Mouse (Mus musculus) left cerebral cortex, postnatal 14 days (tissue): Measurements from ENCODE around the gene Med25. TPM values are rescaled to one million over a fixed set of nuclear protein-coding genes. Genes with fewer than 3 reads are reported as not detected.

Experiments used
- DNase-seq, 2 experiments: peaks; one replicate each; pipeline ENCODE4 v3.0.0; 2021 to 2022; ENCODE audit warnings: low spot score in 2 of 2, mixed read lengths in 1 of 2
- intact Hi-C: fragments of 180-260 bp; cut with DNase I; formaldehyde crosslinking; loops from one replicate; pipeline ENCODE4 v1.15.1; 2025
- total RNA-seq, 2 experiments: library from RNA; stranded (reverse); gene quantifications; 2 replicates each; pipeline ENCODE4 v1.2.3; 2021

Med25 gene
- total RNA-seq, 2 experiments from 2014 or later = 92.5 to 103 TPM

- intact Hi-C loops = no loop called here
- DNase-seq = no peak
Observed at GRCm38 (mm10) chr7:44852259-44853027, 40.1 kb downstream of the Med25 start.

DNA sequence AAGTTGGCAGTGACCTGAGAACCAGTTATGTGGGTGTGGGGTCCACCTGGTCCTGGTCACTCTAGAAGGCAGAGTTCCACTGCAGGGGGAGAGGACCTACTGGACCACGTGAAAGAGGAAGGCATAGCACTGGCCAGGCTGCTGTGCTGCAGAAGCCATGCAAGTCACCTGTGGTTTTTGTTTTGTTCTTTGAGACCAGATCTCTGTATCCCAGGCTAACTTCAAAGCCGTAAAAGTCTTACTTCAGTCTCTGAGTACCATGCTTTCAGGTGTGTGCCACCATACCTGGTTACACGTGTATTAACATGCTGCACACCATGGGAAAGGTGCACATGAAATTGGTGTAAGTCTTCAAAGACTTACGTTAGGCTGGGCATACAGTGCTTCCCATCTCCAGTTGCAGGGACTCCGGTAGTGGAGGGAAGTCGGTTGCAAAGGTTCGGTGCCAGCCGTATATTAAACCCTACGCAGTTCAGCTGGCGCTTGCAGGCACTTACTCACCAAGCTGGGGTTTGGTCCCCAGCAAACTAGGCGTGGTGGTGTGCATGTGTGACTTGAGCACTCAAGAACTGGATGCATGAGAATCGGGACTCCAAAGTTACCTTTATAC is 40.8 kb downstream of the Med25 start:
- intact Hi-C loops = no loop called here
- no peak for DNase-seq

DNA sequence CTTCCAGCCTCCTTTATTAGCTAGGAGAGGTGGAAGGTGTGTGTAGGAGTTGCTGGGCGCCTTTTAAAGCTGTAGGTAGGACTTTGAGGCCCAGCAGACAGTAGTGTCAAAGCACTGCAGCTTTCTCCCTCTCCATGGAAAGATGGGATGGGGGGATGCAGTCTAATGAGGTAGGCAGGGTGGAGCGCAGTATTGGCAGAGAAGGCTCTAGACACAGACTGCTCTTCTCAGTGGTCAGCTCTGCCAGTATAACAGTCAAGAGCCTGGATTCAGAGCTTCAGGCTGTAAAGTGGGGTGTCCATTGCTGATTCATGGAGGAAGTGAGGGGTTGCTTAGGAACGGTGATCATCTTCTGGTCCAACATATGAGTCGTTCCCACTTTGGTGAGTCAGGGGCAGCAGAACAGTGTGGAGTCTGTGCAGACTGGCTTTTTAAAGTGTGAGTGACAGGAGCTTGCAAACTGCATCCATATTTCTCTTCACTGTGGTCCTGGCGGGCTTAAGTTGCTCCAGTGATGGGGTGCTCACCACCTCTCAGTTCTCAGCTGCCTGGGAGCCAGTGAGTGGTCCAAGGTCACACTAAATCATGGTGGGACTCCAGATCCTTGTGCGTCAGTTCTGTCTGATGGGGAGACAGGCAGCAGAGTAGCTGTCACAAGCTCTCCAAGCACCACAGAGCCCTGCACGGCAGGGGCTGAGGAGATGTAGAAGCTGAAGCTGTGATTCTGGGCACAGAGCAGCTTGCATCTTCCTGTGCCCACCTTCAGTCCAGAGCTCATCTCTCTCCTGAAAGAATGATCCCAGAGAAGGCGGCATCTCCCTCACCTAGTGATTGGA is 41.5 kb downstream of the Med25 start:
- intact Hi-C loops = no loop called here
- no peak for DNase-seq

DNA sequence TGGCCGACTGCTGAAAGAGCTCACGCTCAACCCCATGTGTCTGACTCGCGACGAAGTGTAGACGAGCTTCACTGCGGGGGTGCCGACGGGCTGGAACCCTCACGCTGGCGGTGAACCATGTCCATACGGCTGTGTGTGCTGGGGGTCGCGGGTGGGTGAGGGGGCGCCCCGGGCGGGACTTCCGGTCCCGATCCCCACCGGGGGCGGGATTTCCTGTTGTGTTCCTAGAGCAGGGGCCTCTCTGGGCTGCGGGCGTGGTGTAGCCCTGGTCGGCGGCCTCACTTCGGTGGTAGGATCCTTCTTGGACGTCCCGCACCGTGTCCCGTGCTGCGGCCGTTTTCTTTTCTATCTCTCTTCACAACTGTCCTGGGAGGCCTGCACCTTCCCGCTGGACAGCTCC is 42.4 kb downstream of the Med25 start:
- DNase-seq = peak; percentile 72 to 77
- intact Hi-C loops = no loop called here

DNA sequence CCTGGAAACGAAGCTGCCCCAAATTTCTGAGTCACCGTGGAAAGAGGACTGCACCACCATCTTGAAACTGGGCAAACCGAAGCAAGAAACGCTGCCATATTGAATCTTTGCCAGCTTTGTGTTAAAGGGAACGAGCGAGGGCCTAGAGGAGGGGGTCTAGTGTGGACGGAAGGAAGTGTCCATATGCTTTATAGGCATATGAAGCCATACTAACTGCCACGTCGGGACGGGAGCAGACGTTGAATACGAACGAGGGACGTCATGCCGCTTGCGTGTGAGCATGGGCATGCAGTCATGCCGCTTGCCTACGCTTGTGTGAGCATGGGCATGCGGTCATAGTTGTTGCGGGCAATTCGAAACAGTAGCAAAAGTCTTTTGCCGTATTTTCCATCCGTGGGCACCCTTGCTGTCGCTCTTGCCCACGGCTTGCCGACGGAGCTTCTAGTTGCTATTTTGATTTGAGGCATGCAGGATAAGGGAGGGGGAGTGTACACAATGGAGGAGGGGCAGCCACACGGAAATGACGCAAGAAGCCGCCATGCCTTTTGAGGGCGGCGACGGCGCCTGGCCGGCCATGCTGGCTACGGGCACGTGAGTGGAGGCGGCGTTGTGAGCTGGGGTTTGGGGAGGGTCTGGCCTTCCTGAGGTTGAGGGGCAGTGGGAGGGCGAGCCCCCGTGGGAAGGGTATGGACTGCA is 42.9 kb downstream of the Med25 start:
- intact Hi-C loops = no loop called here
- DNase-seq = peak; percentile 91 to 95

DNA sequence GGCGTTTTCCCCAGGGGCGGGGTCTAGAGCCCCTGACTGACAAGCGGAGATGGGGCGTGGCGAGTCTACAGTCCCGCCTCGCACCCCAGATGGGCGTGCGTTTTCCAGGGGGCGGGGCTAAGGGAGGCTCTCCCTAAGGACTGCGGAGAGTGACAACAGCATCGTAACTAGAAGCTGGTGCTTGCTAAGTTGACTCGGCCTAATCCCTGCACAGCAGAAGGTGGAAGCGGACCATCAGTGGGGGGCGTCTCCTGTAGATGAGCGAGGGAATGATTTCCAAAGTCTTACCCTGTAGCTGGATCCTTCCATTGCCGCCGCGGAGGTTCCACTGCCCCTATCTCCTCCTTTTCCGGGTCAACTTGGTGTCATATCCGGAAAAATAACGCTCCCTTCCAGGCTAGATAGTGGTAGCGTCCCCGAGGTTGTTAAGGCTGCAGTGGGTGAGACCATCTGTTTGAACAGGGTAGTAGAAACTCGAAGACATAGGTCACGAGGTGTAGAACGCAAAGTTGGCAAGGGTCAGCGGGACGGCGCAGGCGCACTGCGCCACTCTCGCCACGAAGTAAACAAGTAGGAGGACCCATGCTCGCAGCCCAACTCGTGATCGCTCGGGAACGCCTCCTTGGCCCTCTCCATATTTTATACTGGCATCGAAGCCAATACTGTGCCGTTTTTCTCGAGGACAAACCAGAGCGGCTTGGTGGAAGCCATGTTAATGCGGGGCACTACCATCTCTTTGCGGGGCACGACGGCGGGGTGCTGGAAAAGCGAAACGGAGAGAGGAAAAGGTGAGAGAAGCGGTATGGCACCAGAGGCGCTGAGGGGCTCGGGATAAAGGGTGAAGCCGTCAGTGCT is 43.7 kb downstream of the Med25 start, which contains the start of the genes Akt1s1 and Tbc1d17:
TSS of gene Akt1s1 (plus strand) at position 431 of the 855 bp plus-strand sequence.
TSS of gene Tbc1d17 (minus strand) at position 519 of the 855 bp plus-strand sequence.
- DNase-seq = peak; percentile 99 to 100
- intact Hi-C loops = no loop called here

DNA sequence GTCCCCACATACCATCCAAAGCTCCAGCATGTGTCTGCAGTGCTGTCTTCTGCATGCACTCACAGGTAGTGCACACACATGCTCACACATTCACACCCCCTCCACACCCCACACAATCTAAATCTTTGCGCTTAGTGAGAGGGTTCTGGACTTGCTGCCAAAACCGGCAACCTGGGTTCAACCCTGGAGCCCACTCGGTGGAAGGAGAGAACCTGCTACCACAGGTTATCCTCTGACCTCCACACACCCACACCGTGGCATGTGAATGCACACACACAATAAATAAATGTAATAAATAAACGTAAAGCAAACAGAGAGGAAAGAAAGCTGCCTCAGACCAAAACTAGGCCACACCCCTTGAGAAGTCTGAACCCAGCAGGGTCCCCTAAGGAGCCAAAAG is 44.7 kb downstream of the Med25 start:
- no peak for DNase-seq
- intact Hi-C loops = no loop called here

GRCm38 (mm10) chr7:44846804-44847203 is 45.7 kb downstream of the Med25 start:
- DNase-seq = no peak
- intact Hi-C loops = no loop called here

GRCm38 (mm10) chr7:44845006-44845405 is 47.5 kb downstream of the Med25 start:
- no peak for DNase-seq
- intact Hi-C loops = no loop called here

GRCm38 (mm10) chr7:44841825-44842463 is 50.6 kb downstream of the Med25 start:
- no peak for DNase-seq
- intact Hi-C loops = no loop called here

GRCm38 (mm10) chr7:44840426-44840825 is 52.1 kb downstream of the Med25 start:
- DNase-seq = no peak

DNA sequence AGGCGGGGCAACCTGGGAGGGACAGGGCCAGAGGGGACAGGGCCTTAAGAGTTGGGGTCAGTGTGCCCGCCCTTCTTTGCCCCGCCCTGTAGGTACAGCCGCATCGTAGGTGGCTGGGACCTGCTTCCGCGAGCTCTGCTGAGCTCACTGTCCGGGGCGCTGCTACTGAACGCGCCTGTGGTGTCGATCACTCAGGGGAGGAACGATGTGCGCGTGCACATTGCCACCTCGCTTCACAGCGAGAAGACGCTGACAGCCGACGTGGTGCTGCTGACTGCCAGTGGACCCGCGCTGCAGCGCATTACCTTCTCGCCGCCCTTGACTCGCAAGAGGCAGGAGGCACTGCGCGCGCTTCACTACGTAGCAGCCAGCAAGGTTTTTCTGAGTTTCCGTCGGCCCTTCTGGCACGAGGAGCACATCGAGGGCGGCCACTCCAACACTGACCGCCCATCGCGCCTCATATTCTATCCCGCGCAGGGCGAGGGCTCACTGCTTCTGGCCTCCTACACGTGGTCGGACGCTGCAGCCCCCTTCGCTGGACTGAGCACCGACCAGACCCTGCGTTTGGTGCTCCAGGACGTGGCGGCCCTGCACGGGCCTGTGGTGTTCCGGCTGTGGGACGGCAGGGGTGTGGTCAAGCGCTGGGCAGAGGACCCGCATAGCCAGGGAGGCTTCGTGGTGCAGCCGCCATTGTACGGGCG is 52.9 kb downstream of the Med25 start:
- peak; percentile 66 to 75 for DNase-seq
- intact Hi-C loops = no loop called here

More at GRCm38 (mm10) chr7:44840426-44840825, 52.1 kb downstream of the Med25 start:
- intact Hi-C loops = no loop called here

- DNase-seq = no peak
- intact Hi-C loops = no loop called here
Observed at GRCm38 (mm10) chr7:44839171-44839490, 53.4 kb downstream of the Med25 start.

GRCm38 (mm10) chr7:44838073-44838472 is 54.4 kb downstream of the Med25 start:
- intact Hi-C loops = no loop called here
- no peak for DNase-seq

- DNase-seq = no peak
- intact Hi-C loops = no loop called here
Observed at GRCm38 (mm10) chr7:44836423-44837053, 56.0 kb downstream of the Med25 start.

DNA sequence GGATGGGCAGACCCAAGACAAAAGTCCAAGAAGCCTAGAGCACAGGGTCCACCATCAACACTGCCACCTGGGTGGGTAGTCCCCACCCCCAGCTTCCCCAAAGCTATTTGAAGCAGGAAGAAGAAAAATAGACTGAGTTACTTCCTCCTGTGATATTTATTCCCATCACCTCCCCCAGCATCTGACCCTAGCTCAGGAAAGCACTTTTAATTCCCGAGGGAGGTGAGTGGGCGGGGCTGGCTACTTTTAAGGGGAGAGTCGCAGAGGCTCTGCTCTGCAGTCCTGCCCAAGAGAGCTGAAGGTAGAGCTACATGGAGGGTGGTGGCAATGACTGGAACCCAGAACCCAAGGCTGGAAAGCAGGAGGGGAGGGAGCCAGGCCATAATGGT is 56.5 kb downstream of the Med25 start:
- DNase-seq = no peak
- intact Hi-C loops = no loop called here

DNA sequence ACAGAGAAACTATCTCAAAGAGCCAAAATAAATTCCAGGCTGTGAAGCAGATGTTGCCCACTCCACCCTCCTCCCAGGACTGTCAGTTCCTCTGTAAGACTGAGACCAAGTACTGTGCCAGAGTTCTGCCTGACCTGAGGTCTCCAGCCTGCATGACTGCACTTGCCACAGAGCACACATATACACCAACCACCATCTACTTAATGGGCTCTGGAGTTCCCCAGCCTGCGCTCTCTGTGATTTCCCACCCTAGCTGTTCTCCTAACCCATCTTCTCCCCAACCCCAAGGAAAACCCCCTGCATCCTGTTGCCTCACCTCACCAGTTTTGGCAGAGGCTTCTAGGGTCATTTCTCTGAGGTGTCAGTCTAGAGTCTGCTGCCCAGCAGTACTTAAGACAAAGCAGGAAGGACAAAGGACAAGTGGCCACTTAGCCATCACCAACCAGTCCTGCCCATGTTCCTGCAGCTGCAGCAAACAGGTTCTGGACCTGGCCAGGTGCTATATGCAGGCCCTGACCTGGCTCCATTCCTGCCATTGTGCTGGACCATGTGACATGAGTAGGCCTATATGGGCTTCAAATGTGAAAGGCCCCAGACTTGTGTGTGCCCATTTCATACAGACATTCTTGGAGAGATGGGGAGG is 57.0 kb downstream of the Med25 start:
- intact Hi-C loops = no loop called here
- DNase-seq = no peak
